Mouse (Mus musculus) neural tube, postnatal 0 days (tissue): ENCODE data around the gene Pramef6. TPM values are rescaled to one million over a fixed set of nuclear protein-coding genes. Genes with fewer than 3 reads are reported as not detected.

Experiments
- polyA plus RNA-seq: library from polyadenylated mRNA; unstranded; fragments of >200 nt; fragmentation: Nextera tagmentation; extraction: Ambion mirVana; gene quantifications from 2 replicates; pipeline ENCODE4 v1.2.1, GENCODE M21; 2015

The Pramef6 gene
- not detected in 2 replicates for polyA plus RNA-seq

DNA sequence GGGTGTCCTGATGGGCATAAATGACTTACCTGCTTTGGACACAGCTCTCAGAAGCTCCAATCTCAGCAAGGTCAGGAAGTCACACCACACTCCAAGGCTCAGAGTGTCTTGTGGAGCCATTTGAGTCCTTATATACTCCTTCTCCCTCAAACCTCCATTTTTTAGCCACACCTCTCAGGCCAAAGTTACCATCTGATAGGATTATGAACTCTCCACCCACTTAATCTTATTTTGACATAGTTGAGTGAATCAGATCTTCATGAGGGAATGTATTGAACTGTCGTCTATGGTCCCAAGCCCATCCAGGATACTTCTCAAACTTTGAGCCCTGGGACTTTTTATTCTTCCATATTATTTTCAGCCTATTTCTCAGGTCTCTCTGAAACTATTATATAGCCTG is at the start of gene Pramef6:
Pramef6 (minus strand) TSS at position 101 of the 400 bp plus-strand sequence.

DNA sequence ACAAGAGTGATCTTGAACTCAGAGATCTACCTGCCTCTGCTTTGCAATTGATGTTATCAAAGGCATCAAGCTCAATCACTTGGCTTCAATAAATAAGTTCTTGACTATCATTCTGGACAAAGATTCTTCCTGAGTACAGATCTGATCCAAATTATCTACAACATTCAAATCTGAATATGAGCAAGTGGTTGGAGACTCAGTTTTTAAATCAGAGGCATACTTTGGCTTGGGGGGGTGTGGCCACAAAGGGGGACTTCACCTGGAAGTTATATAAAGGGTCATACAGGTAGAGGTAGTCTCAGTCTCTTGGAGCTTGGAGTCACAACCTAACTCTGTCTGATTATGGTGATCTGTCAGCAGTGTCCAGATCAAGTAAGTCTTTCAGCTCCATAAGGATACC is 54.0 kb downstream of the Pramef6 start, which contains the start of gene Gm13103:
Gm13103 (plus strand) TSS at position 301 of the 400 bp plus-strand sequence.

Other genes with a start within 250 kb of the Pramef6 start
- gene Gm13088, start 243.1 kb downstream of the Pramef6 start, polyA plus RNA-seq: not detected in 2 replicates
- gene Gm13089, start 197.7 kb downstream of the Pramef6 start, polyA plus RNA-seq: not detected in 2 replicates
- gene Gm13078, start 180.9 kb downstream of the Pramef6 start, polyA plus RNA-seq: not detected in 2 replicates
- gene Gm13023, start 111.0 kb downstream of the Pramef6 start, polyA plus RNA-seq: not detected in 2 replicates
- gene Gm13084, start 84.3 kb downstream of the Pramef6 start, polyA plus RNA-seq: not detected in 2 replicates
- gene Gm13103, start 53.9 kb downstream of the Pramef6 start, polyA plus RNA-seq: not detected in 2 replicates
- not detected in 2 replicates for gene Pramef25, start 50.6 kb upstream of the Pramef6 start, polyA plus RNA-seq
- gene Gm13101, start 66.6 kb upstream of the Pramef6 start, polyA plus RNA-seq: not detected in 2 replicates
- gene Pramef17, start 94.0 kb upstream of the Pramef6 start, polyA plus RNA-seq: not detected in 2 replicates
- not detected in 2 replicates for gene Pramel4, start 158.7 kb upstream of the Pramef6 start, polyA plus RNA-seq
- not detected in 2 replicates for gene Gm13102, start 206.1 kb upstream of the Pramef6 start, polyA plus RNA-seq